Mouse (Mus musculus) heart, postnatal 4 days (tissue): ENCODE results near the gene Orc6. TPM values are rescaled to one million over a fixed set of nuclear protein-coding genes. Genes with fewer than 3 reads are reported as not detected.

ENCODE experiments used
- total RNA-seq, 2 experiments: library from RNA; stranded (reverse); gene quantifications; 2 replicates each; pipeline ENCODE4 v1.2.3; 2021

Gene Orc6
- total RNA-seq, 2 experiments from 2014 or later: 27.7 to 30.3 TPM

Other genes starting within 250 kb of the Orc6 start
- 10 to 100 TPM; 14.1 to 15.1 TPM for gene Fbxw9, start 239.6 kb upstream of the Orc6 start, total RNA-seq
- gene Gm5741, start 231.7 kb upstream of the Orc6 start, total RNA-seq: not detected
- 10 to 100 TPM; 40.0 to 40.5 TPM for gene Dhps, start 227.9 kb upstream of the Orc6 start, total RNA-seq
- gene Wdr83os, start 218.9 kb upstream of the Orc6 start, total RNA-seq: 10 to 100 TPM; 52.4 to 61.0 TPM
- gene Wdr83, start 218.3 kb upstream of the Orc6 start, total RNA-seq: 10 to 100 TPM; 22.7 to 28.9 TPM
- gene Man2b1, start 216.4 kb upstream of the Orc6 start, total RNA-seq: 10 to 100 TPM; 26.5 to 29.9 TPM
- 1 to 10 TPM; 1.5 to 2.0 TPM for gene Zfp791, start 176.5 kb upstream of the Orc6 start, total RNA-seq
- not detected for gene Cks1brt, start 147.7 kb upstream of the Orc6 start, total RNA-seq
- not detected for gene Olfr371, start 73.6 kb upstream of the Orc6 start, total RNA-seq
- gene Vps35, start 170 bp downstream of the Orc6 start, total RNA-seq: 10 to 100 TPM; 74.5 to 78.3 TPM
- 100 to 1,000 TPM; 245 to 262 TPM for gene Mylk3, start 86.7 kb downstream of the Orc6 start, total RNA-seq
- gene 4921524J17Rik, start 133.2 kb downstream of the Orc6 start, total RNA-seq: 10 to 100 TPM; 17.3 to 22.7 TPM
- gene Gpt2, start 192.9 kb downstream of the Orc6 start, total RNA-seq: 1 to 10 TPM; 8.5 to 9.2 TPM